Mouse (Mus musculus) C2C12 (cell line): ENCODE results near the gene Zscan5b. TPM values are rescaled to one million over a fixed set of nuclear protein-coding genes. Genes with fewer than 3 reads are reported as not detected.

Experiments used
- H3K27me3 ChIP-seq: one replicate; pipeline ENCODE4 v1.6.1; 2011; ENCODE audit not compliant: control insufficient read depth, insufficient read depth, insufficient read length
- H3K36me3 ChIP-seq: one replicate; pipeline ENCODE4 v1.6.1; 2011; ENCODE audit not compliant: control insufficient read depth, insufficient read depth
- H3K4me3 ChIP-seq: one replicate; pipeline ENCODE4 v1.5.1; 2011; ENCODE audit warnings: mild to moderate bottlenecking, control low read depth; ENCODE audit not compliant: poor library complexity, insufficient read depth, severe bottlenecking
- H3K79me2 ChIP-seq: one replicate; pipeline ENCODE4 v1.6.1; 2011; ENCODE audit not compliant: control insufficient read depth, insufficient read depth
- H3K79me3 ChIP-seq: one replicate; pipeline ENCODE4 v1.6.1; 2011; ENCODE audit warnings: low read depth, control low read depth
- H3ac ChIP-seq: one replicate; pipeline ENCODE3; 2011; ENCODE audit warnings: low read depth; ENCODE audit not compliant: control insufficient read depth, insufficient read length
- CEBPB ChIP-seq: IDR thresholded peaks from one replicate; pipeline ENCODE4 v1.6.1; 2011; ENCODE audit warnings: low read depth, mild to moderate bottlenecking, control low read depth, moderate library complexity
- CTCF ChIP-seq: IDR thresholded peaks from one replicate; pipeline ENCODE4 v1.5.1; 2011; ENCODE audit not compliant: control insufficient read depth, insufficient read depth, insufficient read length
- FOSL1 ChIP-seq: IDR thresholded peaks from one replicate; pipeline ENCODE4 v1.8.0; 2011; ENCODE audit warnings: mild to moderate bottlenecking, low read length; ENCODE audit not compliant: poor library complexity, insufficient read depth, severe bottlenecking
- MAX ChIP-seq: IDR thresholded peaks from one replicate; pipeline ENCODE4 v1.6.1; 2011; ENCODE audit warnings: mild to moderate bottlenecking, control low read depth
- MYOD1 ChIP-seq: IDR thresholded peaks from one replicate; pipeline ENCODE4 v1.6.1; 2011; ENCODE audit warnings: low read depth; ENCODE audit not compliant: control insufficient read depth, insufficient read length
- MYOG ChIP-seq: IDR thresholded peaks from one replicate; pipeline ENCODE4 v1.6.1; 2011; ENCODE audit not compliant: control insufficient read depth, insufficient read length; ENCODE audit errors: extremely low read depth
- USF1 ChIP-seq: IDR thresholded peaks from one replicate; pipeline ENCODE4 v1.6.1; 2011; ENCODE audit warnings: low read depth, mild to moderate bottlenecking, control low read depth, moderate library complexity
- polyA plus RNA-seq: library from polyadenylated mRNA; unstranded; fragments of >200 nt; fragmentation: generic; extraction: Trizol; gene quantifications from one replicate; pipeline ENCODE4 v1.2.1, GENCODE M21; 2012; ENCODE audit warnings: missing spikeins

Zscan5b gene
- polyA plus RNA-seq, 1 experiment: not detected

GRCm38 (mm10) chr7:6183802-6184201 is 38.3 kb upstream of the Zscan5b start:
- Histone ChIP-seq H3ac (no peak overlapping the region), H3K27me3 (no peaks in the 10 kb centered on the region), H3K36me3 (peaks cover 6% of the 10 kb centered on the region), H3K79me3 (no peaks in the 10 kb centered on the region), H3K79me2 (no peaks in the 10 kb centered on the region), H3K4me3 (no peak overlapping the region)
- TF ChIP-seq CTCF (no peak), MYOG (no peak), USF1 (no peak), MYOD1 (no peak), CEBPB (no peak), FOSL1 (no peak), MAX (no peak)

- H3K27me3 ChIP-seq: no peaks in the 10 kb centered on the region
- no peak overlapping the region for H3ac ChIP-seq
- H3K79me3 ChIP-seq: no peaks in the 10 kb centered on the region
- peaks cover 6% of the 10 kb centered on the region for H3K36me3 ChIP-seq
- no peak overlapping the region for H3K4me3 ChIP-seq
- no peaks in the 10 kb centered on the region for H3K79me2 ChIP-seq
- no peak for TF ChIP-seq CEBPB
- no peak for TF ChIP-seq MAX
- no peak for TF ChIP-seq MYOG
- TF ChIP-seq USF1: no peak
- no peak for TF ChIP-seq FOSL1
- TF ChIP-seq CTCF: no peak
- TF ChIP-seq MYOD1: no peak
These were observed 37.6 kb upstream of the Zscan5b start for GRCm38 (mm10) chr7:6184521-6184920.

GRCm38 (mm10) chr7:6185391-6185790 is 36.7 kb upstream of the Zscan5b start:
- H3K27me3 ChIP-seq: no peaks in the 10 kb centered on the region
- H3ac ChIP-seq: no peak overlapping the region
- no peaks in the 10 kb centered on the region for H3K79me3 ChIP-seq
- H3K79me2 ChIP-seq: no peaks in the 10 kb centered on the region
- TF ChIP-seq MAX (no peak), FOSL1 (no peak), USF1 (no peak), MYOG (no peak), CEBPB (no peak), MYOD1 (no peak), CTCF (no peak)
- no peak overlapping the region for H3K4me3 ChIP-seq
- H3K36me3 ChIP-seq: peaks cover 6% of the 10 kb centered on the region

GRCm38 (mm10) chr7:6186176-6186575 is 35.9 kb upstream of the Zscan5b start:
- Histone ChIP-seq H3K79me3 (no peaks in the 10 kb centered on the region), H3K79me2 (no peaks in the 10 kb centered on the region), H3K27me3 (no peaks in the 10 kb centered on the region), H3K36me3 (peaks cover 6% of the 10 kb centered on the region), H3ac (no peak overlapping the region), H3K4me3 (no peak overlapping the region)
- TF ChIP-seq MYOD1: no peak
- TF ChIP-seq CTCF: no peak
- no peak for TF ChIP-seq CEBPB
- no peak for TF ChIP-seq MYOG
- TF ChIP-seq MAX: no peak
- no peak for TF ChIP-seq FOSL1
- TF ChIP-seq USF1: no peak

GRCm38 (mm10) chr7:6186756-6187155 is 35.3 kb upstream of the Zscan5b start:
- H3K4me3 ChIP-seq: no peak overlapping the region
- H3K79me3 ChIP-seq: no peaks in the 10 kb centered on the region
- no peaks in the 10 kb centered on the region for H3K27me3 ChIP-seq
- TF ChIP-seq USF1 (no peak), CTCF (no peak)
- H3K79me2 ChIP-seq: no peaks in the 10 kb centered on the region
- H3ac ChIP-seq: no peak overlapping the region
- peaks cover 6% of the 10 kb centered on the region for H3K36me3 ChIP-seq

- TF ChIP-seq MYOG: no peak
- TF ChIP-seq CEBPB: no peak
- TF ChIP-seq USF1: no peak
- TF ChIP-seq FOSL1: no peak
- no peak for TF ChIP-seq MYOD1
- TF ChIP-seq MAX: no peak
- no peak for TF ChIP-seq CTCF
- peaks cover 4% of the 10 kb centered on the region for H3K36me3 ChIP-seq
These were observed 32.5 kb upstream of the Zscan5b start for GRCm38 (mm10) chr7:6189542-6189941.

GRCm38 (mm10) chr7:6191376-6191775 is 30.7 kb upstream of the Zscan5b start:
- Histone ChIP-seq H3K4me3 (no peak overlapping the region), H3K27me3 (no peaks in the 10 kb centered on the region), H3K36me3 (no peaks in the 10 kb centered on the region), H3K79me3 (no peaks in the 10 kb centered on the region), H3ac (no peak overlapping the region), H3K79me2 (no peaks in the 10 kb centered on the region)
- peak; percentile 33 for TF ChIP-seq CTCF
- no peak for TF ChIP-seq MYOG

More at GRCm38 (mm10) chr7:6189542-6189941, 32.5 kb upstream of the Zscan5b start:
- no peaks in the 10 kb centered on the region for H3K79me2 ChIP-seq
- H3K27me3 ChIP-seq: no peaks in the 10 kb centered on the region
- H3K79me3 ChIP-seq: no peaks in the 10 kb centered on the region
- no peak overlapping the region for H3K4me3 ChIP-seq
- H3ac ChIP-seq: no peak overlapping the region
